Mouse (Mus musculus) hindbrain, embryonic 10.5 days (tissue): Measurements from ENCODE around the gene Bex1. TPM values are rescaled to one million over a fixed set of nuclear protein-coding genes. Genes with fewer than 3 reads are reported as not detected.

ENCODE experiments used
- DNase-seq: peaks from one replicate; pipeline ENCODE4 v3.0.0-alpha.2; 2017; ENCODE audit warnings: low spot score
- H3K27ac ChIP-seq: fragments of 300-500 bp; sonication (generic); 2 replicates; pipeline ENCODE4 v1.5.1; 2016; ENCODE audit warnings: mild to moderate bottlenecking, moderate library complexity
- H3K27me3 ChIP-seq: fragments of 300-500 bp; sonication (generic); 2 replicates; pipeline ENCODE4 v1.6.1; 2016; ENCODE audit warnings: mild to moderate bottlenecking; ENCODE audit not compliant: poor library complexity, insufficient read depth, severe bottlenecking
- H3K36me3 ChIP-seq: fragments of 300-500 bp; sonication (generic); 2 replicates; pipeline ENCODE4 v1.6.1; 2016; ENCODE audit warnings: mild to moderate bottlenecking, moderate library complexity
- H3K4me1 ChIP-seq: fragments of 300-500 bp; sonication (generic); replicated peaks from 2 replicates; pipeline ENCODE4 v1.6.1; 2016; ENCODE audit warnings: mild to moderate bottlenecking
- H3K4me3 ChIP-seq: fragments of 300-500 bp; sonication (generic); 2 replicates; pipeline ENCODE4 v1.5.1; 2016; ENCODE audit warnings: mild to moderate bottlenecking, moderate library complexity
- H3K9me3 ChIP-seq: fragments of 300-500 bp; sonication (generic); 2 replicates; pipeline ENCODE4 v1.6.1; 2016; ENCODE audit warnings: mild to moderate bottlenecking, moderate library complexity
- WGBS: fragments of 180-500 bp; shearing (Covaris S2); methylation state at CpG from one replicate; pipeline ENCODE4 v1.1.7; 2016; 5-methylcytosine and 5-hydroxymethylcytosine counted together
- polyA plus RNA-seq: library from polyadenylated mRNA; unstranded; fragments of >200 nt; fragmentation: Nextera tagmentation; extraction: Ambion mirVana; gene quantifications from 2 replicates; pipeline ENCODE4 v1.2.1, GENCODE M21; 2016

Bex1 gene
- polyA plus RNA-seq, 1 experiment from 2014 or later: 127 TPM

DNA sequence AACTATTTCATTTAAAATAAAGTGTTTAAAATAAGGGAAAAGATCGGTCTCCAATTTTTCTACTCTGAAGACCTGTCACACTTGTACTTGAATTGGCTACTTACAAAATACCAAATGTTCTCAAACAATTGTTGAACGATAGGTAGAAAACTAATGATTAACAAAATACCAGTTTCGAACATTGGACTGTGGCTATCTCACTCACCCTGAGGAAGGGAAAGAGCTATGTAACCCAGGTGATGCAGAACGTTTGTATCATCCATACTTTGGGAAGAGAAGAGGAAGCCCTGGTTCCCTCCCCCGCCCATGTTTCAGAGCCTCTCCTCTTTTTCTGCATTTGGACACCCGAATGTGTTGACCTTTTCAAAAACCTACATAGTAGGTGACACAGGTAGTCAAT lies 10.9 kb downstream of the Bex1 start:
- DNase-seq: no peak
- Histone ChIP-seq H3K4me3 (no peak overlapping the region), H3K36me3 (no peaks in the 10 kb centered on the region), H3K9me3 (no peaks in the 10 kb centered on the region), H3K27ac (no peak overlapping the region), H3K4me1 (peaks cover 6% of the 10 kb centered on the region; the same call in 1 of the 2 replicates), H3K27me3 (peaks cover 28% of the 10 kb centered on the region)
- WGBS: 82% methylated on average over 6 of the region's 6 CpGs

DNA sequence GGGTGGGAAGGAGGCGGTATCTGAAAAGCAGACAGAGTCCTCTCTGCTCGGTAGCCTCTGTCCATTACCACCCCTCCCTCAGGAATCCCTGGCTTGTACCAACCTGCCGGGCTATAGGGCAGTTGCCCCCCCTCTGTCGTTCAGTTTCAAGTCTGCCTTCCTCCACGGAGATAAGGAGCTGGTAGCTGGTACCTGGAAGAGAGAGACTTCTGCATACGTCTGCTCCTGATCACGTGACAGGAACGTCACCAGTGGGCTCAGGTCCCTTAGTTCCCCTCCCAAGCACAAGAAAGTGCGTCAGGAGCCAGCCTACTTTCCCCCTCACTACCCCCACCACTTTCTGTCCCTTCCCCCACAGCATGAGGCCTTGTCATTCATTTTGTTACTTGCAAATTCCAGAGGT lies 11.6 kb downstream of the Bex1 start, which contains the start of gene Tceal5:
TSS of gene Tceal5 (minus strand) at position 213 of the 403 bp plus-strand sequence.
- H3K36me3 ChIP-seq: no peaks in the 10 kb centered on the region
- H3K4me1 ChIP-seq: peaks cover 6% of the 10 kb centered on the region; the same call in 1 of the 2 replicates
- WGBS: 18% methylated on average over 9 of the region's 9 CpGs
- DNase-seq: peak; percentile 31
- no peaks in the 10 kb centered on the region for H3K9me3 ChIP-seq
- H3K27ac ChIP-seq: peak within 1 kb of the TSS; percentile 23; the same call in 1 of the 2 replicates
- peak within 1 kb of the TSS; percentile 55 for H3K4me3 ChIP-seq
- peaks cover 28% of the 10 kb centered on the region for H3K27me3 ChIP-seq

DNA sequence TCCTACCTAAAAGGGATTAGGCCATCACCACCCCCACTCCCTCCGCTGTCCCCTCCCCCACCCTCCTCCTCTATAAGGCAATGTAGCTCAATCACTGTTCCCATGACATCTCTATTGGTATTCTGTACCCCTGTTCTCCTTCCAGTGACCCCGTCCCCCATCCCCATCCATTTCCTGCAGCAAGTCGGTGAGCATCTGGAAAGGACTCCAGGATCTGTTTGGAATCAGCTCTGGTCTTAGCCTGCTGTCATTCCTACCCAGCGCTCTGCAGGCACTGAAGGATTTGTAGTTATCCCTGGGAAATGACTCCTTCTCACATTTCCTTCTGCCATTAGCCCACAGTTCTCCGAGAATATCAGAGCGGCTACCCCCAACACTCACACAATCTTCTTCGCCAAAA lies 12.1 kb downstream of the Bex1 start:
- Histone ChIP-seq H3K36me3 (no peaks in the 10 kb centered on the region), H3K27ac (peak overlapping the region; percentile 23; the same call in 1 of the 2 replicates), H3K4me3 (peak overlapping the region; percentile 55), H3K4me1 (peaks cover 6% of the 10 kb centered on the region; the same call in 1 of the 2 replicates), H3K9me3 (no peaks in the 10 kb centered on the region), H3K27me3 (peaks cover 28% of the 10 kb centered on the region)
- DNase-seq: no peak
- 18% methylated on average over 7 of the region's 7 CpGs for WGBS

DNA sequence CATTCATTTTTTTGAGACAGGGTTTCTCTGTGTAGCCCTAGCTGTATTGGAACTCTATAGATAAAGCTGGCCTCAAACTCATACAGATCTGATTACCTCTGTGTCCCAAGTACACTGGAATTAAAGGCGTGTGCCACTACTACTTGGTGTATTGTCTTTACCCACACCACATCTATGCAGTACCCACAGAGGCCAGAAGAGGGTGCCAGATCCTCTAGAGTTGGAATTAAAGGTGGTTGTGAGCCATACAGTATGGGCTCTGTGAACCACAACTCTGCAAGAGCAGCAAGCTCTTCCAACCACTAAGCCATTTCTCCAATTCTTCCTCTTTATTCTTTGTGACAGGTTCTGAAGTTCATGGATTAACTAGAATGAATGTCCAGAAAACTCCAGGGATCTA lies 18.4 kb downstream of the Bex1 start:
- Histone ChIP-seq H3K27ac (no peak overlapping the region), H3K36me3 (no peaks in the 10 kb centered on the region), H3K4me1 (no peaks in the 10 kb centered on the region), H3K27me3 (peaks cover 20% of the 10 kb centered on the region), H3K4me3 (no peak overlapping the region), H3K9me3 (no peaks in the 10 kb centered on the region)
- DNase-seq: peak; percentile 24
- 42% methylated on average over 1 of the region's 1 CpGs for whole genome bisulfite sequencing

DNA sequence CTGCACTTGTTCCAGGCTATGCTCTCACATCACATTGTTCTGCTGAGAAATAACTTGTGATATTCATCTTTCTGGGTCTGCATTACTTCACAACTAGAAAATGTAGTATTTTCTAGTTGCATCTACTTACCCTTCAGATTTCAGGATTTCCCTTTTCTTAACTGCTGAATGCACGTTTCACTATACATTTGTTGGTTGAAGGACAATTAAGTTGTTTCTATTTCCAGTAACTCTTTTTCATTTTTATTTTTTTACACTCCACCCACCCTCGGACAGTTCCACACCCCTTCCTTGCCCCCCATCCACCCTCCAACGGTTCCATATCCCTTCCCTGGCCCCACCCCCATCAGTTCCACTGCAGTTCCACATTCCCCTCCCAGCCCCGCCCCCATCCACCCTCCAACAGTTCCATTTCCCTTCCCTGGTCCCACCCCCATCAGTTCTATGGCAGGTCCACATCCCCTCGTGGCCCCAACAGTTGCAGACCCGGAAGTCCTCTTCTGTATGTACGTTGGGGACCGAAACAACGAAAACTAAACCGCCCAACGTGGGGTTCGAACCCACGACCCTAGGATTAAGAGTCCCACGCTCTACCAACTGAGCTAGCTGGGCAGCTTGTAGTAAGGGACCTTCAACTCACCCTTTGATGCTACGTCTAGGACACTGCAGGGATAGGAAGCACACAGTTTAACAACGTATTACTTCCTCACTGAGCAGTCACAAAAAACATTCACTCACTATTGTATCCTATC lies 19.9 kb downstream of the Bex1 start:
- no peaks in the 10 kb centered on the region for H3K9me3 ChIP-seq
- WGBS: 87% methylated on average over 16 of the region's 16 CpGs
- no peaks in the 10 kb centered on the region for H3K4me1 ChIP-seq
- H3K27ac ChIP-seq: no peak overlapping the region
- no peak for DNase-seq
- H3K4me3 ChIP-seq: no peak overlapping the region
- no peaks in the 10 kb centered on the region for H3K36me3 ChIP-seq
- 0 out of 2 replicates have a peak, but pooled peaks cover 12% of the 10 kb centered on the region for H3K27me3 ChIP-seq

DNA sequence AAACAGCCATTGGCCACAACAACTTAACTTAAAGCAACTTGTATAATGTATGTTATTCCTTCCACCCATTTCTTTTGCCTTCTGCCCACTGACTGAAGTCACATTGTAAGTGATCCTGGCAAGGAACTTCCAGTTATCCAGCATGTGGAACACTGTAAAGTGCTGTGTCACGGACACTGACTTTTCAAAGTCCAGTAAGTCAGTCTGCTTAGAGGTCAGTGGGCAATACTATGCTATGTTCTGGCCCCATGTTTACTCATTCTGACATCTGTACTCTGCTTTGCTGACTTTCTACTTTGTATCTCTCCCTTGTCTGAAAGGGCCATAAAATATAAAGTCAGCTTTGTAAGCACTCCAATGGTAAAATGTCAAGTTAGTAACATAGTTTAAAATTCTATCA lies 32.2 kb downstream of the Bex1 start:
- Histone ChIP-seq H3K9me3 (no peaks in the 10 kb centered on the region), H3K36me3 (no peaks in the 10 kb centered on the region), H3K27ac (no peak overlapping the region), H3K4me3 (no peak overlapping the region), H3K4me1 (peaks cover 8% of the 10 kb centered on the region; the same call in 1 of the 2 replicates), H3K27me3 (peaks cover 9% of the 10 kb centered on the region)
- 89% methylated on average over 1 of the region's 1 CpGs for WGBS
- DNase-seq: no peak

DNA sequence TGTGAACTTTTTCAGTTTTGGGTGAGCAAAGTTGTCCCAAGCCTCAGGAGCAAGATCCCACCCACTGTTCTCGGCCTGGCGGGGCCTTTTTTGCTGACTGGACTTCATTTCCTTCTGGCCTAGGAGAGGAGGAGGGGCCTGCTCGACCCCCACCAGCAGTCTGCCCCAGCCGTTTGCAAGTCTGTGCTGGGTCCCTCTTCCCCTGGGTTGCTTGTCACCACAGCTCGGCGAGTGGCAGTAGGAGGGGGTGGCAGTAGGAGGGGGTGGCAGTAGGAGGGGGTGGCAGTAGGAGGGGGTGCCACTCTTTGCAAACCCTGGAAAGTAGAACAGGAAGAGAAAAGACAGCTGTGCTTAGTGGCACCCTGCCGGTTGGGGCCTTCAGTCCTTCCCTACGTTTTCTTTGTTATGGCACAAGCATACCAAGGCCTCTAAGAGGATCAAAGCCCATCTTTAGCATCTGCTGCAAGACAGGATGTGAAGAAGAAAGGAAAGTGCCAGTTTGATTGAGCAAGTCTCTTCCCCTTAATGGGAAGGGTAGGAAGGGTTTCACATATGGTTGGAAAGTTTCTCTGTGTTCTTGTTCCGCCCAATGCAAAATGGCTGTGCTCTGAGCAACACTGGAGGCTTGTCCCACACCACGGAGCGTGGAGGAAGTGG lies 34.3 kb downstream of the Bex1 start:
- Histone ChIP-seq H3K27me3 (peaks cover 15% of the 10 kb centered on the region), H3K4me1 (peaks cover 8% of the 10 kb centered on the region; the same call in 1 of the 2 replicates), H3K27ac (peak overlapping the region; percentile 81), H3K4me3 (no peak overlapping the region), H3K36me3 (no peaks in the 10 kb centered on the region), H3K9me3 (no peaks in the 10 kb centered on the region)
- WGBS: 17% methylated on average over 11 of the region's 11 CpGs
- DNase-seq: peak; percentile 32

DNA sequence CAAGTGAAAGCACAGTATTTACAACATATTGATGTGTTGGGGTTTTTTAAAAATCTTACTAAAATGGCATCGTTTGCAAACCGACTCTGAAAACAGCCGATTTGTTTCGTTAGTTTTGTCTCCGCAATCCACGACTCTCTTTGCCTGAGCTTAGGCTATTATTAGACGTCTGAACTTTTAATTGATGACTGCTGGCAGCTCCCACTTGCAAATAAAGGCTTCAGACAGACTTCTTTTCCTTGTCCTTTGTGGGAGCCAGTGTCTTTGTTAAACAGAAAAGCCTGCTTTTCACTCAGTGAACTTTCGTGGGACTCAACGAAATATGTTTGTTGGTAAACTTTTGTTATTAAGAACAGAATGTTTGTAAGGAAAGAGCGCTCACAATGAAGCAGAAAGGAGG lies 42.5 kb downstream of the Bex1 start:
- 29% methylated on average over 10 of the region's 10 CpGs for WGBS
- peak overlapping the region; percentile 91 for H3K27ac ChIP-seq
- DNase-seq: peak; percentile 10
- H3K36me3 ChIP-seq: peaks cover 12% of the 10 kb centered on the region; the same call in 1 of the 2 replicates
- H3K4me1 ChIP-seq: peaks cover 4% of the 10 kb centered on the region; the same call in 1 of the 2 replicates
- H3K4me3 ChIP-seq: peak overlapping the region; percentile 64
- H3K9me3 ChIP-seq: no peaks in the 10 kb centered on the region
- peaks cover 15% of the 10 kb centered on the region for H3K27me3 ChIP-seq

DNA sequence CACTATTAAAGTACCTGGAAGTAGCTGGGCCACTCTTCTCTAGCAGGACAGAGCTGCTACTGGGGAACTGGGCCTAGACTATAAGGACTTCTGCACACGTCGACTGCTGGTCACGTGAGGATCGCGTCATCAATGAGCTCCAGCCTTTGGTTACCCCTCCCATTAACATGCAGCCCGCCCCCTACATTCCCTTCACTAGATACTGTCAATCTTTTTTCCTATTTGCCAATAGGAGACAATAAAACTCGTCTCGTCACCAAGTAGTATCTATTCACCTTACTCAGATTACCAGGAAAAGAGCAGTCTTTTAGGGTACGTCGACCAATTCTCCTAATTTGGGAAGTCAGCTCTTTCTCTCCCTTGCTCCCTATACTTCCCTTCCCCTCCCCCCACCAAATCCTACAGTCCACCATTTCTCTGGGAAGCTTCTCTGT lies 43.2 kb downstream of the Bex1 start, which contains the start of gene Tceal8:
TSS of gene Tceal8 (minus strand) at position 225 of the 434 bp plus-strand sequence.
- peaks cover 12% of the 10 kb centered on the region; the same call in 1 of the 2 replicates for H3K36me3 ChIP-seq
- no peaks in the 10 kb centered on the region for H3K9me3 ChIP-seq
- H3K4me1 ChIP-seq: peaks cover 4% of the 10 kb centered on the region; the same call in 1 of the 2 replicates
- peak; percentile 82 for DNase-seq
- H3K27me3 ChIP-seq: peaks cover 15% of the 10 kb centered on the region
- peak within 1 kb of the TSS; percentile 64 for H3K4me3 ChIP-seq
- H3K27ac ChIP-seq: peak within 1 kb of the TSS; percentile 91
- 20% methylated on average over 10 of the region's 10 CpGs for WGBS

DNA sequence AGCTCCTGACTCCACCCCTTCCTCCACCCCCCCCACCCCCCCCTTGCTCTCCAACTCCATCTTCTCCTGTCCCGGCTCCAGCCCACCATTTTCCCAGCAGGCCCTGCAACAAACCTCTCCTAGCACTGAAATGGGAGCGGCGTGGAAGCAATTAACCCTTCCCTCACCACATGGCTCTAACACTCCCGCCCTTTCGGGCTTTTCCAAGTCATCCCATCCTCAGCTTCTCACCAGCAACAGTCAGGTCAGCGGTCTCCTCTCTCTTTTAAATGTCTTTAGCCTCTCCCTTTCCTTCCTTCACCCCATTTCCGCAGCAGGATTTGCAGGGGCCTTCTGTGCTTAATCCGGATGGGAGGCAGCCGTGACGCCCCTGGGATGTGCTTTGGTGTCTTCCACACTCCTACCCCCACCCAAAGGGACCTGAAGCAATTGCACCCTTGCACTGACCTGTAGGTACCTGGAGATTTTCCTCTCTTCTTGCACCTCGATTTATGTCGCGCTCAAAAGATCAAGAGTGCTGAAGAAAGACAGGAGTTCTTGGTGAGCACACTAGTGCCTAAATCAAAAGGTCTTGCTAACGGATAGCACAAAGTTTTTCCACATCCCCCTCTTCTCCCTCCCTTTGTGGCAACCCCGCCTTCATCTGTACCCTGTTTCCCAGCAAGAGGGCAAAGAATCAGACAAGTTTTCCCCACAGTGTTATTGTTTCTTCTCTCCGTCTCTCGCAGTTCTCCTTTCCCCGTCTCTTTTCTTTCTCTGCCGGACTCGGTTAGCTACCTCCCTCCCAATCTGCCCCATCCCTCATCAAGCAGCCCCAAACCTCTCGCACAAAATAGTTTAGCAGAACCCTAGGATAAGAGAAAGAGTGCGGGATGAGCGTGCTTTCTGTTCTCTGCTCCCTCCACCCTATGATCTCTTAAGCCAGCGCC lies 43.9 kb downstream of the Bex1 start:
- H3K27ac ChIP-seq: peak overlapping the region; percentile 91
- WGBS: 20% methylated on average over 24 of the region's 24 CpGs
- peak; percentile 76 for DNase-seq
- H3K4me1 ChIP-seq: peaks cover 4% of the 10 kb centered on the region; the same call in 1 of the 2 replicates
- peak overlapping the region; percentile 64 for H3K4me3 ChIP-seq
- no peaks in the 10 kb centered on the region for H3K9me3 ChIP-seq
- H3K36me3 ChIP-seq: peaks cover 12% of the 10 kb centered on the region; the same call in 1 of the 2 replicates
- H3K27me3 ChIP-seq: peaks cover 15% of the 10 kb centered on the region

DNA sequence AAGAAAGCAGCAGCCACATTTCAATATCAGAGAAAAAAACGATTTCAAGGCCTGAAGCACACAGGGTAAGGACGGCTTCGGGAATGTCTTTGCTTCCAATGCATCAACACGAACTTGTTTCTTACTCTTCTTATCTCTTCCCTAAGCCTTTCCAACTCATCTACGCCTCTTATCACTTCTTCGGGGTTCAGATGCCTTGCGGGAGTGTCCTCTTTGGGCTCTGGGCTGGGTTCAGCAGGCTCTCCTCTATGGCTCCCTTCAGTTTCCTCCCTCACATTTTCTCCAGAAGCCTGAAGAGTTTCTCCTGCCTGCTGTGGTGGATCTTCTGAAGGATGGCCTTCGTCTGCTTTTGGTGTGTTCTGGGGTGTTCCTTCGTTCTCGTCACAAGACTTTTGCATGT lies 44.7 kb downstream of the Bex1 start:
- Histone ChIP-seq H3K27me3 (peaks cover 7% of the 10 kb centered on the region), H3K36me3 (peaks cover 12% of the 10 kb centered on the region; the same call in 1 of the 2 replicates), H3K9me3 (no peaks in the 10 kb centered on the region), H3K27ac (no peak overlapping the region), H3K4me3 (peak overlapping the region; percentile 64), H3K4me1 (peaks cover 4% of the 10 kb centered on the region; the same call in 1 of the 2 replicates)
- DNase-seq: no peak
- WGBS: 70% methylated on average over 10 of the region's 10 CpGs
